Mouse (Mus musculus): ENCODE results near the gene Tmem41a. TPM values are rescaled to one million over a fixed set of nuclear protein-coding genes. Genes with fewer than 3 reads are reported as not detected.

The Tmem41a gene
- polyA plus RNA-seq, 1 experiment = 16.2 TPM

DNA sequence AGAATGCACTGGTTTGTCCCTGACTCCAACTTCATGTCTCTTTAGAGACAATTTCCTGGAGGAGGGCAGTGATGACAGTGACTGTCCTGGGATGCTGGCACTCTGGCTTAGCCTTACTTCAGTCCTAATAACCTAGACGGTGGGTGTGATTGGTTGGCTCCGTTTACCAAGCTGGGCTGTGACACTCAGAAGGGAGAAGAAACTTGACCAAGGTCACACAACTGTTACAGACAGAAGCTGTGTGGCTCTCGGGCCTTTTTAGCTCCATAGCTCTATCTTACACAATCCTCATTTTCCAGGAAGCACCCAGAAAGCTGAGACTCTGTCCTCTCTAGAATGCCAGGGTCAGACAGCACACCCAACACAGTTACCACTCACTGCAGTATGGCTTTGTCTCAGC, 18.2 kb upstream of the Tmem41a start:
- Histone ChIP-seq H3ac (ENCODE audit: control insufficient read depth, insufficient read length) (no peak overlapping the region), H3K27me3 (ENCODE audit: control insufficient read depth, insufficient read depth, insufficient read length) (peaks cover 8% of the 10 kb centered on the region), H3K36me3 (ENCODE audit: control insufficient read depth, insufficient read depth) (no peaks in the 10 kb centered on the region), H3K4me3 (no peak overlapping the region), H3K4me2 (ENCODE audit: low read depth) (peak overlapping the region; percentile 15), H3K79me2 (ENCODE audit: control insufficient read depth, insufficient read depth) (no peaks in the 10 kb centered on the region)
- no peak for TF ChIP-seq MYOG (IDR thresholded peaks at IDR 0.05; ENCODE audit: control insufficient read depth in 1 of 3, insufficient read depth in 1 of 3, insufficient read length in 2 of 3, low read depth in 2 of 3)
- TF ChIP-seq CEBPB (IDR thresholded peaks at IDR 0.05; ENCODE audit: insufficient read depth, poor library complexity, severe bottlenecking) = no peak
- no peak for TF ChIP-seq TCF3 (IDR thresholded peaks at IDR 0.05; ENCODE audit: insufficient read length, low read depth)
- TF ChIP-seq MYOD1 (IDR thresholded peaks at IDR 0.05; ENCODE audit: control insufficient read depth in 1 of 3, insufficient read length in 2 of 3, low read depth in 2 of 3) = no peak
- TF ChIP-seq MAX (IDR thresholded peaks at IDR 0.05; ENCODE audit: low read depth) = no peak
- no peak for TF ChIP-seq REST (IDR thresholded peaks at IDR 0.05; ENCODE audit: insufficient read depth, insufficient read length)
- no peak for TF ChIP-seq POLR2AphosphoS2 (IDR thresholded peaks at IDR 0.05; ENCODE audit: insufficient read length, low read depth)
- no peak for TF ChIP-seq USF1 (IDR thresholded peaks at IDR 0.05; ENCODE audit: low read depth)
- TF ChIP-seq POLR2A (IDR thresholded peaks at IDR 0.05; ENCODE audit: insufficient read length, low read depth) = no peak
- no peak for TF ChIP-seq TCF12 (IDR thresholded peaks at IDR 0.05; ENCODE audit: insufficient read depth, poor library complexity, severe bottlenecking)
- no peak for TF ChIP-seq E2F4 (IDR thresholded peaks at IDR 0.05; ENCODE audit: insufficient read depth)
- TF ChIP-seq SRF (IDR thresholded peaks at IDR 0.05; ENCODE audit: control insufficient read depth, insufficient read length, low read depth) = no peak

DNA sequence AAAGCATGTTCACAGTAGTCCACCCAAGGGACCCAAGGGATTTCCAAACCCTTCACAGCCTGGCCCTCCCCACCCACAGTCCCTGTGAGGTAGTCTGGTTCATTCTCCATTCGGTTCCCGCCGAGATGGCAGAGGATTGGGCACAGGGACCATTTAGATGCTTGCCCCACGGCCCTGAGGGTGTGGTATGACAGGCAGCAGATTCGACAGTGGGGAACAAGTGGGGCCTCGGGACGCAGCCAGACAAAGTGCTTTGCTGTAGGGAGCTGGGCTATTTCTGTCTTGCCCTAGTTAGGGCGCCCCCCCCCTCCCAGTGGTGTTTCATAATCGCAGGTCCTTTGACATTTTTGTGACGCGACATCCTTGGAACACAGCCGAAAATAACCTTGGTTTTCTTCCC, 8.2 kb upstream of the Tmem41a start:
- TF ChIP-seq TCF12 (IDR thresholded peaks at IDR 0.05; ENCODE audit: insufficient read depth, poor library complexity, severe bottlenecking) (no peak), POLR2AphosphoS2 (IDR thresholded peaks at IDR 0.05; ENCODE audit: insufficient read length, low read depth) (no peak), TCF3 (IDR thresholded peaks at IDR 0.05; ENCODE audit: insufficient read length, low read depth) (no peak), SRF (IDR thresholded peaks at IDR 0.05; ENCODE audit: control insufficient read depth, insufficient read length, low read depth) (no peak), REST (IDR thresholded peaks at IDR 0.05; ENCODE audit: insufficient read depth, insufficient read length) (no peak), MAX (IDR thresholded peaks at IDR 0.05; ENCODE audit: low read depth) (no peak), USF1 (IDR thresholded peaks at IDR 0.05; ENCODE audit: low read depth) (no peak), CEBPB (IDR thresholded peaks at IDR 0.05; ENCODE audit: insufficient read depth, poor library complexity, severe bottlenecking) (no peak), POLR2A (IDR thresholded peaks at IDR 0.05; ENCODE audit: insufficient read length, low read depth) (no peak), MYOG (IDR thresholded peaks at IDR 0.05; ENCODE audit: control insufficient read depth in 1 of 3, insufficient read depth in 1 of 3, insufficient read length in 2 of 3, low read depth in 2 of 3) (no peak), E2F4 (IDR thresholded peaks at IDR 0.05; ENCODE audit: insufficient read depth) (no peak), MYOD1 (IDR thresholded peaks at IDR 0.05; ENCODE audit: control insufficient read depth in 1 of 3, insufficient read length in 2 of 3, low read depth in 2 of 3) (no peak)
- no peaks in the 10 kb centered on the region for H3K79me2 ChIP-seq (ENCODE audit: control insufficient read depth, insufficient read depth)
- H3K4me3 ChIP-seq = no peak overlapping the region
- H3K27me3 ChIP-seq (ENCODE audit: control insufficient read depth, insufficient read depth, insufficient read length) = no peaks in the 10 kb centered on the region
- no peaks in the 10 kb centered on the region for H3K36me3 ChIP-seq (ENCODE audit: control insufficient read depth, insufficient read depth)
- H3ac ChIP-seq (ENCODE audit: control insufficient read depth, insufficient read length) = no peak overlapping the region
- H3K4me2 ChIP-seq (ENCODE audit: low read depth) = no peak overlapping the region

DNA sequence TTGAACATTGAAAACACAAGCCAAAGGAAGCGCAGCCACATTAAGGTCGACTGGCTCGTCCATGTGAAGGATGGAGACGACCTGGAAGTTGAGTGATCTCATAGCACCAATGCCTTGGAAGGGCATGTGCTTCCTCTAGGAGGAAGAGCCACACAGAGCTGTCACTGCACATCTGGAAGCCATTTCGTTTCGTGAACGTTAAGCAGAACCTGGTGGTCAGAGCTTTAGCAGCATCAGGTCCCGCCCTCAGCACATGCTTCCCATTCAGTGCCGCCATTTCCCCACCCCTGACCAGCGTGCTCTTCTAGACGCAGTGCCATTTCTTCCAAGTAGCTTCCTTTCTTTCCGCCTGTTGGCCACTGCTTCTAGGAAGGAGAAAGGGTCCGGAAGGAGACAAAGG, 18.9 kb downstream of the Tmem41a start:
- Histone ChIP-seq H3K27me3 (ENCODE audit: control insufficient read depth, insufficient read depth, insufficient read length) (no peaks in the 10 kb centered on the region), H3K4me2 (ENCODE audit: low read depth) (no peak overlapping the region), H3K79me2 (ENCODE audit: control insufficient read depth, insufficient read depth) (no peaks in the 10 kb centered on the region), H3K36me3 (ENCODE audit: control insufficient read depth, insufficient read depth) (no peaks in the 10 kb centered on the region), H3K4me3 (no peak overlapping the region), H3ac (ENCODE audit: control insufficient read depth, insufficient read length) (no peak overlapping the region)
- TF ChIP-seq TCF3 (IDR thresholded peaks at IDR 0.05; ENCODE audit: insufficient read length, low read depth) = no peak
- TF ChIP-seq E2F4 (IDR thresholded peaks at IDR 0.05; ENCODE audit: insufficient read depth) = no peak
- TF ChIP-seq POLR2AphosphoS2 (IDR thresholded peaks at IDR 0.05; ENCODE audit: insufficient read length, low read depth) = no peak
- TF ChIP-seq CEBPB (IDR thresholded peaks at IDR 0.05; ENCODE audit: insufficient read depth, poor library complexity, severe bottlenecking) = no peak
- no peak for TF ChIP-seq POLR2A (IDR thresholded peaks at IDR 0.05; ENCODE audit: insufficient read length, low read depth)
- TF ChIP-seq MAX (IDR thresholded peaks at IDR 0.05; ENCODE audit: low read depth) = no peak
- no peak for TF ChIP-seq TCF12 (IDR thresholded peaks at IDR 0.05; ENCODE audit: insufficient read depth, poor library complexity, severe bottlenecking)
- no peak for TF ChIP-seq REST (IDR thresholded peaks at IDR 0.05; ENCODE audit: insufficient read depth, insufficient read length)
- no peak for TF ChIP-seq MYOD1 (IDR thresholded peaks at IDR 0.05; ENCODE audit: control insufficient read depth in 1 of 3, insufficient read length in 2 of 3, low read depth in 2 of 3)
- no peak for TF ChIP-seq MYOG (IDR thresholded peaks at IDR 0.05; ENCODE audit: control insufficient read depth in 1 of 3, insufficient read depth in 1 of 3, insufficient read length in 2 of 3, low read depth in 2 of 3)
- TF ChIP-seq USF1 (IDR thresholded peaks at IDR 0.05; ENCODE audit: low read depth) = no peak
- no peak for TF ChIP-seq SRF (IDR thresholded peaks at IDR 0.05; ENCODE audit: control insufficient read depth, insufficient read length, low read depth)

DNA sequence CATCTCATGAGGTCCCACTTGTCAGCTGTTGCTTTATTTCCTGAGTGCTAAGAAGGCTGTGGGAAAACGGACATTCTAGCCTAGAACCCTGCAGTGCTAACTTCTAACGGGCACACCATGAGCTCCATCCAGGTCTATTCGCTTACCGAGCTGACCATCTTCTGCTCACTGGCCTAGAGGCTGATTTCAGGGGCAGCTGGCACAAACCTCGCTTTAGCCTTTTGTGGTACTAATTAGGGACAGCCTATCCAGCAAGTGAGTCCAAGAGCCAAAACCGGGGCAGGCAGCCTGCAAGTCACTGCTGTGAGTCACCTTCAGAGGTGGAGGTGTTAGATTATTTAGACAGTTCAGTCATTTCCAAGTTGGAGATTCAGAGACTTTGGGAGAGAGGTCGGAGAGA, 30.7 kb downstream of the Tmem41a start:
- Histone ChIP-seq H3K4me2 (ENCODE audit: low read depth) (no peak overlapping the region), H3K36me3 (ENCODE audit: control insufficient read depth, insufficient read depth) (no peaks in the 10 kb centered on the region), H3ac (ENCODE audit: control insufficient read depth, insufficient read length) (no peak overlapping the region), H3K79me2 (ENCODE audit: control insufficient read depth, insufficient read depth) (no peaks in the 10 kb centered on the region), H3K27me3 (ENCODE audit: control insufficient read depth, insufficient read depth, insufficient read length) (no peaks in the 10 kb centered on the region), H3K4me3 (no peak overlapping the region)
- TF ChIP-seq E2F4 (IDR thresholded peaks at IDR 0.05; ENCODE audit: insufficient read depth) (no peak), CEBPB (IDR thresholded peaks at IDR 0.05; ENCODE audit: insufficient read depth, poor library complexity, severe bottlenecking) (no peak), MYOD1 (IDR thresholded peaks at IDR 0.05; ENCODE audit: control insufficient read depth in 1 of 3, insufficient read length in 2 of 3, low read depth in 2 of 3) (no peak), POLR2AphosphoS2 (IDR thresholded peaks at IDR 0.05; ENCODE audit: insufficient read length, low read depth) (no peak), SRF (IDR thresholded peaks at IDR 0.05; ENCODE audit: control insufficient read depth, insufficient read length, low read depth) (no peak), TCF3 (IDR thresholded peaks at IDR 0.05; ENCODE audit: insufficient read length, low read depth) (no peak), MAX (IDR thresholded peaks at IDR 0.05; ENCODE audit: low read depth) (no peak), MYOG (IDR thresholded peaks at IDR 0.05; ENCODE audit: control insufficient read depth in 1 of 3, insufficient read depth in 1 of 3, insufficient read length in 2 of 3, low read depth in 2 of 3) (no peak), REST (IDR thresholded peaks at IDR 0.05; ENCODE audit: insufficient read depth, insufficient read length) (no peak), USF1 (IDR thresholded peaks at IDR 0.05; ENCODE audit: low read depth) (no peak), TCF12 (IDR thresholded peaks at IDR 0.05; ENCODE audit: insufficient read depth, poor library complexity, severe bottlenecking) (no peak), POLR2A (IDR thresholded peaks at IDR 0.05; ENCODE audit: insufficient read length, low read depth) (no peak)

Data from myocyte (in vitro differentiated cells).